Mouse (Mus musculus): ENCODE results near the gene Cdh6.

The Cdh6 gene

DNA sequence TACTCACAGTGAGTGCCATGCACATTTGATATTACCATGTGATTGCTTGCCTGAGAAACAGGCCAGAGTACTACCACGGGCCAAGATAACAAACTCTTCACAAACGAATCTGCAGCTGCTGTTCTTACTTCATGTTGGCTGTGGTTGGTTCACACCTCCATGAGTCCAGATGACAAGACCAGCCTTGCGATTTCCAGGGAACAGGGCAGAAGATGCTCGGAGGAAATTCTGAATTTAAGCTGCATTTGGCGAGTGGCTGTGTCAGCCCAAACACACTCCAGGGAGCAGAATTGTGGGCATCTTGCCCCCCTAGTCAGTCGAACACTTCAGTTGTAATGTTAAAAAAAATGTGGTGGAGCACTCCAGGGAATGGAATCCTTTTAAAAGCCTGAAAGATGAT is 18.1 kb downstream of the Cdh6 start:
- DNase-seq, result no peak

DNA sequence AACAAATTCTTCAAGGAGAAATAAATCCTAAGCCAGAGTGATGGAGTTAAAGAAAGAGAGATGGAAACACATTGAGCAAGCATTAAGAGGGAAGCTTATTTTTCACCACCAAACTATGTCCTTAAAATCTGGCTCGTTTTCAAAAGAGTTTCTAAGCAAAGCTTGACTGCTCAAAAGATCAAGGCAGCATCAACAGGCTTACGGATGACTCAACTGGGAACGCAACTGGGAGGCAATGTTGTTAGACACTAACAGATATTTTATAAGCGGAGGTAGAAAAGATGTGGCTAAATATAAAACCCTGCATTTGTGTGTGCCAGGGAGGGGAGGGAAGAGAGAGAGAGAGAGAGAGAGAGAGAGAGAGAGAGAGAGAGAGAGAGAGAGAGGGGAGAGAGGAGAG is 31.5 kb downstream of the Cdh6 start:
- DNase-seq, result no peak

DNA sequence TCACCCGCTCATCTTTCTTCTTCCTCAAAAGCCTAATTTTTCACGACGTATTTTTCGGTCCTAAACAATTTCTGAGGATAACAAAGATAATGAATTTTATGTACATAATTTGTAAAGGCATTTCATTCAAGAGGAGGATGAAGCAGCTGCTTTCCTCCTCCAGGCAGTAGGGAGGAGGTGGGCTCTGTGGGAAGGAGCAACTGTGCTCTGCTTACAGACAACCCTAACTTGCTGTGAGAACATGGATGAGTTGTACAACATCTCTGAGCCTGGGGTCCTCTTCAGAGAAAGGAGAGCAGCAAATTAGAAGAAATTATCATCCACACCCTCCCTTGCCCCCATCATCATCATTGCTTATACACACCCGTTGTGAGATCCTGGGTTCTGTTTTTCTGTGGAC is 33.8 kb downstream of the Cdh6 start:
- DNase-seq, result no peak

DNA sequence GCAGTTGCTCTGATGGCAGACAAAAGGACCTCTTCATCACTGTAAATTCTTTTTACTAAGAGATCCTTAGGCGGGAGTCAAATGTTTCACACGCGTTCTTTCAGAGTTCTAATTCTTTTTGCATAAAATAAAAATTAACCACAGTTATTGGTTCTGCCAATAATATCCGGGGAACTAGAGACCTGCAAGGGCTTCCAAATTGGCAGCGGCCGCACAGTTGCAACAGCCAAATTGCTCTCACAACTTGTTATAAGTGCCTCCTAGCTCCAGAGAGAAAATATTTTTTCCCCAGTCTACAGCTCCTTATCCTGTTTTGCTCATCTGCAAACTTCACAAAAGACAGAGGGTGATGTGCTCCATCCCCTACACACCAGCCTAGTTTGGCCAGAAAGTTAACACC is 36.3 kb downstream of the Cdh6 start:
- DNase-seq, result peak; percentile 16

DNA sequence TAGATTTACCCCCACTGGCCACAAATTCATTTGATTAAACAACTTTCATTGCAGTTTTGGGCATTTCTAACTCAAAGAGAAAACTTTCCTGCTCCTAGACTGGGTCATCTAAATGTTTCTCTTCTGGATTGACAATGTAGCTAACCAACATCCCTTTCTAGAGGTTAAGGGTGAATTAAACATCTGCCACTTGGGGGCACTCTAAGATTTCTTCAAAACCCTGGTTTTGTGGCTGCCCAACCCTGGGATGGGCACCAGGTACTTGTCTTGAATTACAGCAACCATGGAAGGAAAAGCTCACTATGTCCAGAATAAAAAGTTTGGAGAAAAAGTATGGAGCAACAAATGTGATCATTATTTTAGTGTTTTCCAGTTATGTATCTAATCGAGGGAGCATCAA is 39.4 kb downstream of the Cdh6 start:
- DNase-seq, result peak; percentile 58

DNA sequence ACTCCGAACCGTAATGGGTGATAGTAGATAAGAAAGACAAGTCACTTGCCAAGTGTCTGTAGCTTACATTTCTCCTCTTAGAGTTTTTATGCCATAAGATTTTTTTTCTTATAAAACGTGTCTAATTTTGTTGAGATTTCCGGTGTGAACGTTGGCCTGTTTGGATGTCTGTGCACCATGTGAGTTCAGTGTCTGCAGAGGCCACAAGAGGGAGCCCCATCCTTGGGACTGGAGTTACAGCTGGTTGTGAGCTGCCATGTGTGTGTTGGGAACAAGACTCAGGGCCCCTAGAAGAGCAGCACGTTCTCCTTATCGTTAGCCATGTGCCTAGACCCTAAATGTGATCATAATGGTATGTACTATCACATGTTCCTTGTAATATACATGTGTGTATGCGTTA is 40.1 kb downstream of the Cdh6 start:
- no peak for DNase-seq

DNA sequence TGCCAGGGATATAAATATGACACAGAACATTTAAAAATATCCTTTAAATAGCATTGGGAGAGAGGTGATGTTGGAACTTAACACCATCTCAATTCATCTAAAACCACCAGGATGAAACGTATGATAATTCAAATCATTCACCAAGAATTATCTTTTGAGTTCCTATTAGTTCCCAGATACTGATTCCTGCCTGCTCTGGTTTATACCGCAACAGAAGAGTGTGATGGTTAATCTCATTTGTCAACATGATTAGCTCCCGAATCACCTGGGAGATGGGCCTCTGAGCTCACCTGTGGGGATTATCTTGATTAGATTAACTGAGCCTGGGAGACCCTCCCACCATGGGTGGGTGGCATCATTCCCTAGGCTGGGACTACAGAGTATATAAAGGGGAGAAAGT is 41.0 kb downstream of the Cdh6 start:
- DNase-seq, result no peak

DNA sequence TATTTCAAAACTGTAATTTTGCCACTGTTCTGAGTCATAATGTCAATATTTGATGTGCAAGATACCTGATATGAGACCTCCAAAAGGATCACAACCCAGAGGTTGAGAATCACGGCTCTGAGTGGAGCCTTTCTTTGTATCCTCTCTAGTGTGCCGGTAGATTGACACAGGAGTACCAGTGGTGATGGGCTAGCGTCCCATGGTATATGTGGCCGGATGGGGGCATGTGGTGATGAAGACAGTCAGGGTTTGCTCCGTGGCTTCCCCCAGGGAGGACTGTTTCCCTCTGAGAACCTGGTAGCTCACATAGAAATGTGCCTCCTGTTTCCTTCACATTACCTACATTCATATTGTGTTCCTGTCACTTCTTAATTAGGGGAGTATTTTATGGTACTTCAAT is 43.2 kb downstream of the Cdh6 start:
- no peak for DNase-seq

DNA sequence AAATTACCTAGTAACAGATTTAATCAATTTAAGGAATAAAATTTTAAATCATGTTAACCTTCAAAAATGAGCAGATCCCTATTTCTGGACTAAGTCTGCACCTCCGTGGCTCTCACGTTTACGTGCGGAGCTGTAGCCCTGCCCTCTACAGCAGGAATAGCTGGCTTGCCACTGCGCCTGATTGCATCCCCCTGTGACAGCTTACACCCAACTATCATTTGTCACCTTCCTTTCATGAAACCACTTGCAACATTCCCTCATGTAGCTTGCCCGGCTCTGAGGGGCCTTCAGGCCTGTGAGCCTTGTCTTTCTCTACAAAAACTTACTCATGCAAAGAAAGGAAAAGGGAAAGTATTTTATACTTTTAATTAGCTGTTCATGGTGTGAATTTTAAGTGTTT is 73.1 kb downstream of the Cdh6 start:
- no peak for DNase-seq

DNA sequence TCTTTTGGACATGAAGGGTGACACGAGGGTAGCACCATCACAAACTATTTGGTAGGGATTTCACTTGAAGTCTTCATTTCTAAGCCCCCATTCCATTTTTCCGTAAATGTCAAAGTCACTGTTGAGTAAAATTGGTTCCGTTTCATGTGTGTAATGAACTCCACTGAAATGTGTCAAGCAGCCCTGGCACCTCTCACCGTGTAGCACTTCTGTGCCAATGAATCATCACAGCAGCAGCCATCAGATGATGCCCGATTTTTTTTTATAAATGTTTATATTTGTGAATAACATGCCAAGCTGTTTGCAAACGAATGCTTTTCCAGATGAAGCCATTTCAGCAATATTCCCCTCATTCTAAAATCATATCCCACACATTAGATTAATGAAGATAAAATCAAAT is 75.6 kb downstream of the Cdh6 start:
- no peak for DNase-seq

DNA sequence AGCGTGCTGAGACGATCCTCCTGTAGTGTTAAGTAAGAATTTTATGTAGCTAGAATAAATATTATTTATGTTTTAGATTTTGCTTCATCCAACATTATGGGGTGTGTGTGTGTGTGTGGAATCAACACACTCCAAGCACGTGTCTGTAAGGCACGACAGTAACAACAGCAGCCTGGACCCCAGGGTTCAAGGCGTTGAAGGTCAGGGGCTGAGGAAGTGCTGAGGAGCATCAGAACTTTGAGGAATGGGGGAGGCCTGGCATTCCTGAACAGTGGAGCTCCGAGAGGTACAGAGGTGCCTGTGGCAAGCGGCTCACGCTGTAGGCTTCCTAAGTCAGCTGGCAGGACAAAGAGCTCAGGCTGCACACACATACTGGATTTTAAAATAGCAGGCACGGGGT is 78.1 kb downstream of the Cdh6 start:
- no peak for DNase-seq

DNA sequence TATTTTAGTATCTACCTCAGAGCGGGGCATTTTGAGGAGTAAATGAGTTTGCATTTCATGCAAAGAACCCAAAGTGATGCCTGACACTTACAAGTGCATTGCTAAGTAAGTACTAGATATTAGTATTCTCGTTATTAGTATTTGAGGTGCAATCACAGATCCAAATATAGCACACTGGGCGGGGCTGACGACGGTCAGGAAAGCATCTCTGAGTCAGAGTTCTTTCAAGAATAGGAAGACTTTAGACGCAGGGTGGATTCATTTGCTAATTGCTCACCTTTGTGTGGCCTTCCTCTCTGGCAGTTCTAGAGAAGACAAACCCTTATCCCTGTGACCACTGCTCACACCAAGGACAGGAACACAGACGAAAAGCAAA is 78.6 kb downstream of the Cdh6 start:
- DNase-seq, result no peak

DNA sequence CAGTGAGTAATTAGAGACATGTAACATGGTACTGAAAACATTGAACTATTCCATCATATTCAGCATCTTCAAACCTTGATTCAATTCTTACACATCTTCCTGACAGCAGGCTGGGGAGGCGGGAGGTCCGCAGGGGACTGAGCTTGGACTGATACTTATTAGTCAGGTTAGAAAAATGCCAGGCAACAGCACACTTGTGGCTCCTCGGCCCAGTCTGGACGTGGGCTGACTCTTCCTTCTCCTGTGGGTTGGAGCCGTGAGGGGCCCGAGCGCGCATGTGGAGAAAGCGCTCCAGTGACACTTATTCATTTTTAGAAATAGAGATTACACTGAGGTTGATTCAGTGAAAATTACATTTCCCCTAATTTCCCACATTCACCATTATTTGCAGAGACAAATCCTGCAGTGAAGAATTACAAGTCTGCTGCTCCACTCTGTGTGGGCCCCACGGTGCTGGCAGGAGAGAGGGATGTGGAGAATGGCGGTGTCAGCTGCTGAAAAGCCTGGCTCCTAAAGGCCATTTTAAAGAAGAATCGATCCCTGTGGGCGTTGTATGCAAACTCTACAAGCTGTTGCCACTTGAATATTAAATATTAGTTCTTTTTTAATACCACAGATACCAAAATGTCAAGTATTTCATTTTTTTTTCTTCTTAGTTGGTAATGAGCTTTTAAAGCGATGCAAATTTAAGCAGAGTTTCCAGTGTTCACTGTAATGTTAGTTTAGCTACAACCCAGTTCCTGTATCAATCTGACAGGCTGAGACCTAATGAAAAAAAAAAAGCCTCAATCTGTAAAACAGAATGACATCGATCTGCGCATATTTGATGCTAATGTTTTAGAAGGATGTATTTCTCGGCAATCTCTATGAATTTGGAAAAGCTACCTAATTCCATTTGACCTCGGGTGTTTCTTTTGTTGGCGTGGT is 79.3 kb downstream of the Cdh6 start:
- no peak for DNase-seq

DNA sequence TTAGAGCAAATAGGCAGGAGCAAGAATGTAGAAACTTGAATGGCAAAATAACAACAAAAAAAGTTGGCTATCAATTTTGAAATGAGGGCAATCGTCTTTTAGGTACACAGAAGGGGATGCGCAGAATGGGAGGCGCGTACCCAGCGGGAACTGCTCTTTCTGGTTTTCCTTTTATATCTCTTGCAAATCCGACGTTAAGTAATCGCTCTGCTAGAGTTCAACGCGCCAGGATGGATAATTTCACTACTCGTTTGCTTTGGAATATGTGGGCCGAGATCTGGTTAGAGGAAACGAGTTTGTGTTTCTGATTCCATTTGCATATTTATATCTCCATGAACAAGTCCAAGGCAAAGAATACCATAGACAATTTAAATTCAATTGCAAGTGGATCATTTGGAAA is 81.4 kb downstream of the Cdh6 start:
- DNase-seq, result no peak

DNA sequence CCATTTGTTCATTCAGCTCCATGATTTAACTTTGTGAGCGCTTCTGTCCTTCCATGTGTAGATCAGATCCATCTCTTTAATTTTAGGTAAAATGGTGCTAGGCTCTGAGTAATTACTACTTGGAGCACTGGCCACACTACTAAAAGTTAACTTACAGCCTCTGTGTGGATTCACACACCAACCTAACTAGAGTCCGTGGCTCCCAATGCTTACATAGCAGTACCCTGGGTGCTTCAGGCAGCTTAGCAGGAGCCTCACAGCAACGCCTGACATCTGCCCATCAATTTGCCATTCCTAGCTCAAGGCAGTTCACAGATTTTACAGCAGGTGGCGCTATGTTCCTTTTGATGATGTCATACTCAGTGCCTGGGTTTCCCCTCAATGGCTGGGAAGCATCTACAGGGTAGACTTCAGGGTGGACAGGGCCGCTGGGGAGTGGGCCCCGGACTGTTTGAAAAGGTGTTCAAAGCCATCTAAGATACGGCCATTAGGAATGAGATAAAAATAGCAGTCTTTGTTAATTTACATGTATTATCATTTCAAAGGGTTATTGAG is 84.9 kb downstream of the Cdh6 start:
- peak; percentile 38 for DNase-seq

DNA sequence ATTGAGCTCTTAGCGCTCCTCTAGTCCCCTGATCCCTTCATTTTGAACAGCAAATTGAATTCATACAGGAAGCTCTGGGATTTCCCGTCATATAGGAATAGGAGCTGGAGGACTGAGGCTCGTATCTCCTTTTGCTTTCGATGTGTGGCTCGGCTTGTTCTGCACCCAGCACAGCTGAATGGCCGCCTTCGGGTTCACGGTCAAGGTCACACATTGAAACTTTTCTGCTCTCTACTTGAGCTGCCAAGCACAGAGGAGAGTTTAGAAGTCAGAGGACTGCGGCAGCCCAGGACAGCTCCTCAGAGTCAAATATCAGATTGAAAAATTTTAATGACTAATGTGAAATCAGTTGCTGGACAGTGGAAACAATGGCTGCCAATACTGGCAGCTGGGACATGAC is 88.7 kb downstream of the Cdh6 start:
- DNase-seq, result no peak

DNA sequence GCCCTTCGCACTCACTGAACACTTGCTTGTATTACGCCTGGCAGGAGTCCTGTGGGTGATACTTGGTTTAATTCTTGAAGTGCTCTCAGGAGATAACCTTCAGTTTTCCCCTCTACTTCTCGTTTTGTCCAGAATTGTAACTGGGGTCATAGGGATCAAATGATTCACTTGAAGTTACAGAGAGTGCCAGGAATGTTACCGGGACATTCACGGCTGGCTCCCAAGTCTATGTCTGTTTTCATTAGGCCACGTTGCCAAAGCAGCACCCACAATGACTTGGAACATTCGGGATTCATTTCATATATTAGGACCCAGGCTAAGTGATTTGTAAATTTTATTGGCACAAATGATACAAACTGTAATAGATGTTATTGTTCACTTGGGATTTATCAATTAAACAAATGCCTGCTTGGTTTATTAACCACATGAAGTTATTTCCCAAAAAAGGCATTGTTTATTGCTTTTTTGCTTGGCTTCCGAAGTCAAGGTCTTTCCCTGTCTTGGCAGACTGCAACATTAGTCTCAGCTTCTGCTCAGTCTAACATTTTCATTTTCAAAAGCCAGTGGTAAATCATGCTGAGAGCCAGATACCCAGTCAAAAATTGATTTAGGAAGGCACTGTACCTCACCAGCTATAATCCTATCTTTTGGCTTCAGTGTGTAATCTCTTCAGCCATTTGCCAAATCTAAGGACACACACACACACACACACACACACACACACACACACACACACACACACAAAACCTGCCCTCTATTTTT is 96.4 kb downstream of the Cdh6 start:
- no peak for DNase-seq

DNA sequence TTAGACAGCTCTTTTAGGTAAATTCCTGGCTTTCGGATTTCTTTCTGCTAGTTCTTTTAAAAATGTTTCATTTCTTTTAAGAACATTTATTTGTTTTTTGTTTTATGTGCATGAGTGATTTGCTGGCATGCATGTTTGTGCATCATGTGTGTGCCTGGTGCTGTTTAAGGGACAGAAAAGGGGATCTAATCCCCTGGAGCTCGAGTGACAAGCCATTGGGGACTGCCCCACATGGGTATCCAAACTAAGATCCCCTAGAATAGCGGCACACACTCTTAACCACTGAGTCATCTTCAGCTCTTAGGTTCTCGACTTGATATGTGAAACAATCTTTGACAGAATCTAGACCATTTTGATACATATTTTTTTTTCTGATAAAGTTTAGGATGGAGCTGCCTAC is 99.4 kb downstream of the Cdh6 start:
- DNase-seq, result no peak

DNA sequence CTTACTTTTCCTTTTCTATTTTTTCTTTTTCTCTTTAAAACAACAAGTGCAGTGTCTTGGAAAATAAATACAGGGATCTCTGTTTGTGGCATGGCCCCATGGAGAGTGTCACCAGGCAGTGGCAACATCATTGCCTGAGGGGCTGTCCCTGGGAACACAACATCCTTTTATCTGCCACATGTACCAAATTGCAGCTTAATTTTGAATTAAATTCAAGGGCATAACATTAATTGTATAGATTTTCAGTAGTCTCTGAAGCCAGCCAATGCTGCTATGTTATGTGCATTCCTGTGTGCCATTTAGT is 105.3 kb downstream of the Cdh6 start:
- DNase-seq, result no peak

DNA sequence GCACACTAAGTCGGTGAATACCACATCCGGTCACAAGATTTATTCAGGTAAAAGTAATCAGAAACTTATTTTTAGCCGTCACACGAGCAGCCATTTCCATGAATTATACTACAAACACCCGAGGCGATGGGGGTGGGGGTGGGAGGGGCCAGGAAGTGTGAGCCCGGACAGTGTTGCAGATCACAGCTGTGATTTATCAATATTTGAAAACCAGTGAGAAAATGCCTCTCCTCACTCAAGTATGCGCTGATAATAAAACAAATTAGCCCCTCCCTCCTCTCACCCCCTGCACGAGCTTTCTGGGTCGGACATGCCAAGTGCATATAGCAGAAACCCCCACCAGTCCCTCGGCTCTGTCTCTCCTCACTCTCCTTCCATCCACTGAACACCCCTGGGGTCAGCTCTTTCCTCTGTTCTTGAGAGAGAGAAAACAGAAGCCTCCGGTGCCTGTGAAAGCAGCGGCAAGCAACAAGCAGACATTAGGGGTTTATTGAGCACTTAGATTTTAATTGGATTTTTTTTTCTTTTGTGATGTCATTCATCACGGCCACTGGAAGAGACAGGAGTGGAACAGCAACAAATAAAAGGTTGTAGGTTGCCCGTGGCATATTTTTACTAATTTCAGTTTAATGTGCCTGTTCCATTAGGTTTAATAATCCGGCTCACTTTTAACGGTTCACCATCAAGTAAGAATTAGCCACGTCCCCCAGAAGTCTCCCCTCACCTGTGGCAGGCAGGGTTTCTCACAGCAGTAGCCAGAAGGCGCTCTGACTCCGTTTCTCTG is 105.9 kb downstream of the Cdh6 start:
- DNase-seq, result no peak

DNA sequence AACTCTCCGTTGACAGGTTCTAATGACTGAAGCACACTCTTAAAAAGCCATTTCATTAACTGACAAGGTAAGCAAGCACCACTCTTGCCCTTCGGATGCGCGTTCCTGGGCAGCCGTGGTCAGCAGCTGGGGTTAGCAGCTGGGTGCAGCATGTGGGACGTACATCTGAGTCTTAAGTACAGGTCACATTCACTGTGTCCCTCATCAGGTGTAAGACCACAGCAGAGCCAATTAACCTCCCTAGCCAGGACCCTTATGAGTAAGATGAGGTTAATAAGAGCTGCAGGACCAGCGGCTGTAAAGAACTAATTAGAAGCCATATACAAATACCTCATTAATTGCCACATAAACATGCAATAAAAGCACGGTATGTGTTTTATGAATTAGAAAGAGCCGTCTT is 106.7 kb downstream of the Cdh6 start:
- no peak for DNase-seq

DNA sequence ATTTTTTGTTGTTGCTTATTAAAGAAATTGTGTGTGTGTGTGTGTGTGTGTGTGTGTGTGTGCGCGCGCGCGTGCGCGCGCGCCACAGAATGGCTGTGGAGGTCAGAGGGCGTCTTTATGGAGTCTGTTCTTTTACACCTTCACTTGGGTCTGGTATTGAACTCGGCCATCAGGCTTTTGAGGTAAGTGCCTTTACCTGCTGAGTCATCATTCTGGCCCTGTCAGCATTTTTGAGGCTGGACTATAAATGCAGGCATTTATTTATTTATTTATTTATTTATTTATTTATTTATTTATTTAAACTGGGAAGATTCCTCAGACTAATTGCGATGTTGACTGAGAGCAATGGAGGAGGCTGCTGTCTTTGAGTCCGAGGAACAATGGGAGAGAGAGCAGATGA is 109.8 kb downstream of the Cdh6 start:
- DNase-seq, result no peak

DNA sequence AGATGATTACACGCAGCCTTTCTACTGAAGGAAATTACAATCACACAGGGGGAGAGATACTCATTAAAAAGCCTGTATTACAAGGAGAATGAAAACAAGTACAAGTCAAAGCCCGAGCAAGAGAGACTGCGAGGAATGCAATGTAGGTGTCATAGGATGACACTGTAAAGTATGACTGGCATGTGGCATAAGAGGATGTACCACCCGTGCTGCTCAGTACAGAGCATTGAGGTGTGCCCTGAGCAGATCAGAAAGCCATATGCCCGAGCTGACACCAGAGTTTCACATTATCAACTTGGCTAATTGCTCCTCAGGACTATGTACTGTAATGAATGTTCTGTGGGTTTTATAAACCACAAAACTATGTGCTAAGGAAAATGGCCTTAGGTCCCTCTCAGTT is 115.7 kb downstream of the Cdh6 start:
- no peak for DNase-seq

DNA sequence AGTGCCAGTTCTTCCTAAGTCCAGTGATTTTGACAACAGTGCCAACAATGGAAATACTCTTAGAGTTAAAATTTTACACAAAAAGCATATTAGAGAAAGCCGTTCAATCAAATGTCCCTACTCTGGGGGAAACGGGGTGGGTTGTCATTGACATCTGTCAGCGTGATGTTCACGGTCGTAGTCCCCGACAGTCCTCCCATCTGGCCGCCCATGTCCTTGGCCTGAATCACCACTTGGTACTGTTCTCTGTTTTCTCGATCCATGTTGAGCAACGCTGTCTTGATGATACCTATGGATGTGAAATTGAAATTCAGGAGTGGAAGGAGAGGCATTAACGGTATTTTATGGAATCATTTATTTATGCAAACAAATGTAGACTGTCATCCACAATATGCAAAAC is 116.2 kb downstream of the Cdh6 start:
- no peak for DNase-seq
